Mouse (Mus musculus) liver, adult 2 months (tissue): Measurements from ENCODE around the gene Trip6.

Experiments
- CTCF ChIP-seq: fragments of 200-500 bp; IDR thresholded peaks from 2 replicates; pipeline ENCODE4 v1.5.1; 2011; ENCODE audit warnings: low read depth, low read length, control low read depth
- POLR2A ChIP-seq: fragments of 200-500 bp; IDR thresholded peaks from 2 replicates; pipeline ENCODE4 v1.6.1; 2011; ENCODE audit warnings: low read length, control low read depth; ENCODE audit not compliant: insufficient read depth; ENCODE audit errors: extremely low read depth

GRCm38 (mm10) chr5:137315084-137315903, 1.1 kb upstream of the Trip6 start:
- TF ChIP-seq CTCF: peak; percentile 56
- TF ChIP-seq POLR2A: no peak
